Mouse (Mus musculus) G1E (cell line): ENCODE measurements at regions not wholly inside any gene's neighbourhood (a gene's known extent, or its start where the extent isn't known, plus 50 kb on each side); places are given as distances from the start of the nearest gene placed in this dataset.

Source experiments
- CTCF ChIP-seq: IDR thresholded peaks from 2 replicates; pipeline ENCODE4 v1.5.1; 2012; ENCODE audit warnings: low read depth, low read length, inconsistent platforms, mixed read lengths
- GATA1 ChIP-seq: IDR thresholded peaks from 2 replicates; pipeline ENCODE4 v1.6.1; 2012; ENCODE audit warnings: borderline replicate concordance, low read length, inconsistent platforms, mixed read lengths
- POLR2AphosphoS5 ChIP-seq: IDR thresholded peaks from 2 replicates; pipeline ENCODE4 v1.6.1; 2012; ENCODE audit warnings: low read depth, low read length, inconsistent platforms; ENCODE audit not compliant: insufficient replicate concordance

GRCm38 (mm10) chr7:115210012-115210411 is 466.5 kb downstream of the Insc start:
- no peak for TF ChIP-seq CTCF
- TF ChIP-seq GATA1: no peak
- no peak for TF ChIP-seq POLR2AphosphoS5
